Mouse (Mus musculus) heart, postnatal 10 days (tissue): Measurements from ENCODE around the gene Perm1. TPM values are rescaled to one million over a fixed set of nuclear protein-coding genes. Genes with fewer than 3 reads are reported as not detected.

ENCODE experiments used
- DNase-seq, 2 experiments: peaks; one replicate each; pipeline ENCODE4 v3.0.0; 2021
- intact Hi-C: fragments of 180-260 bp; cut with DNase I; formaldehyde crosslinking; loops from one replicate; pipeline ENCODE4 v1.15.1; 2025
- microRNA-seq, 2 experiments: library from miRNA; unstranded; fragments of <30 nt; microRNA quantifications; one replicate each; pipeline ENCODE4 v1.2.0; 2022
- total RNA-seq, 2 experiments: library from RNA; stranded (reverse); gene quantifications; 2 replicates each; pipeline ENCODE4 v1.2.3; 2021

Perm1 gene
- total RNA-seq, 2 experiments from 2014 or later = 138 to 156 TPM

- intact Hi-C loops = loop anchor here (2.0 kb wide), 1 partner anchor 125 kb away; no protein-coding TSS in a partner anchor
- DNase-seq = peak; percentile 92 to 93
These were observed 20.3 kb downstream of the Perm1 start, which contains the start of gene Noc2l for GRCm38 (mm10) chr4:156235808-156236533. Gene Noc2l, plus strand, starts transcription at chr4:156236010.

GRCm38 (mm10) chr4:156236651-156237447 lies 21.2 kb downstream of the Perm1 start:
- no peak for DNase-seq
- intact Hi-C loops = no loop called here

- intact Hi-C loops = no loop called here
- DNase-seq = no peak
These were observed 33.9 kb downstream of the Perm1 start for GRCm38 (mm10) chr4:156249567-156249966.

- DNase-seq = no peak
- intact Hi-C loops = no loop called here
These were observed 35.4 kb downstream of the Perm1 start for GRCm38 (mm10) chr4:156251081-156251480.

GRCm38 (mm10) chr4:156252140-156252539 lies 36.5 kb downstream of the Perm1 start:
- no peak for DNase-seq
- intact Hi-C loops = no loop called here

GRCm38 (mm10) chr4:156252619-156253018 lies 37.0 kb downstream of the Perm1 start:
- intact Hi-C loops = no loop called here
- no peak for DNase-seq

- no peak for DNase-seq
- intact Hi-C loops = no loop called here
These were observed 37.4 kb downstream of the Perm1 start for GRCm38 (mm10) chr4:156253043-156253442.

GRCm38 (mm10) chr4:156254361-156255077 lies 38.9 kb downstream of the Perm1 start:
- no peak for DNase-seq
- intact Hi-C loops = no loop called here

- no peak for DNase-seq
- intact Hi-C loops = no loop called here
These were observed 39.6 kb downstream of the Perm1 start, which contains the start of gene Samd11 for GRCm38 (mm10) chr4:156255078-156255839. Gene Samd11, minus strand, starts transcription at chr4:156255657.

Small RNAs within 50 kb of the gene (microRNA-seq; reads per million reads assigned to microRNA genes)
- gene Mir7658 = 1.4 to 2.4 reads per million in 2 experiments

Other genes starting within 250 kb of the Perm1 start
- 1 to 10 TPM; 3.4 to 3.7 TPM for gene B3galt6, start 223.2 kb upstream of the Perm1 start, total RNA-seq
- gene Sdf4, start 223.0 kb upstream of the Perm1 start, total RNA-seq = 100 to 1,000 TPM; 105 to 108 TPM
- gene Tnfrsf4, start 202.0 kb upstream of the Perm1 start, total RNA-seq = under 1 TPM; 0.62 to 0.93 TPM
- gene Tnfrsf18, start 189.7 kb upstream of the Perm1 start, total RNA-seq = under 1 TPM in 1 of 2 experiments, not detected in 1; 0.29 TPM
- not detected for gene Ttll10, start 156.5 kb upstream of the Perm1 start, total RNA-seq
- gene 9430015G10Rik, start 105.9 kb upstream of the Perm1 start, total RNA-seq = 1 to 10 TPM; 5.6 to 6.1 TPM
- not detected for gene Rnf223, start 85.4 kb upstream of the Perm1 start, total RNA-seq
- gene Agrn, start 18.4 kb upstream of the Perm1 start, total RNA-seq = 100 to 1,000 TPM in 1 of 2 experiments, 10 to 100 TPM in 1; 92.1 to 104 TPM
- gene Isg15, start 15.1 kb upstream of the Perm1 start, total RNA-seq = 1 to 10 TPM; 1.3 TPM
- 1 to 10 TPM; 6.1 to 8.2 TPM for gene AW011738, start 12.6 kb upstream of the Perm1 start, total RNA-seq
- 1 to 10 TPM; 8.5 to 9.2 TPM for gene Plekhn1, start 19.0 kb downstream of the Perm1 start, total RNA-seq
- gene Noc2l, start 20.1 kb downstream of the Perm1 start, total RNA-seq = 10 to 100 TPM; 22.7 to 23.2 TPM
- under 1 TPM in 1 of 2 experiments, not detected in 1; 0.36 TPM for gene Samd11, start 39.8 kb downstream of the Perm1 start, total RNA-seq
- not detected for gene Vmn2r-ps159, start 115.2 kb downstream of the Perm1 start, total RNA-seq